Mouse (Mus musculus) embryonic facial prominence, embryonic 12.5 days (tissue): ENCODE results near the gene Tm4sf1. TPM values are rescaled to one million over a fixed set of nuclear protein-coding genes. Genes with fewer than 3 reads are reported as not detected.
A peak's percentile ranks its signal among the peaks of the same experiment; 100 is the strongest.

ENCODE experiments used
- ATAC-seq: fragments of 200-750 bp; cut with Nextera tagmentation; 2 replicates; pipeline ENCODE4 v1.8.0; 2017; ENCODE audit not compliant: insufficient number of reproducible peaks, insufficient read depth, low FRiP score, low TSS enrichment
- H3K27ac ChIP-seq: fragments of 300-500 bp; sonication (generic); 2 replicates; pipeline ENCODE4 v1.5.1; 2016; ENCODE audit warnings: mild to moderate bottlenecking
- H3K27me3 ChIP-seq: fragments of 300-500 bp; sonication (generic); 2 replicates; pipeline ENCODE4 v1.6.1; 2016; ENCODE audit warnings: mild to moderate bottlenecking, moderate library complexity
- H3K36me3 ChIP-seq: fragments of 300-500 bp; sonication (generic); 2 replicates; pipeline ENCODE4 v1.6.1; 2016; ENCODE audit warnings: mild to moderate bottlenecking
- H3K4me1 ChIP-seq: fragments of 300-500 bp; sonication (generic); 2 replicates; pipeline ENCODE4 v1.6.1; 2016
- H3K4me2 ChIP-seq: fragments of 300-500 bp; sonication (generic); replicated peaks from 2 replicates; pipeline ENCODE4 v1.6.1; 2016; ENCODE audit warnings: mild to moderate bottlenecking, moderate library complexity
- H3K4me3 ChIP-seq: fragments of 300-500 bp; sonication (generic); 2 replicates; pipeline ENCODE4 v1.5.1; 2016; ENCODE audit warnings: mild to moderate bottlenecking
- H3K9ac ChIP-seq: fragments of 300-500 bp; sonication (generic); 2 replicates; pipeline ENCODE4 v1.6.1; 2016; ENCODE audit warnings: mild to moderate bottlenecking, moderate library complexity
- H3K9me3 ChIP-seq: fragments of 300-500 bp; sonication (generic); 2 replicates; pipeline ENCODE4 v1.6.1; 2016; ENCODE audit warnings: mild to moderate bottlenecking, moderate library complexity
- WGBS: fragments of 180-500 bp; shearing (Covaris S2); methylation state at CpG from one replicate; pipeline ENCODE4 v1.1.7; 2016; 5-methylcytosine and 5-hydroxymethylcytosine counted together
- polyA plus RNA-seq: library from polyadenylated mRNA; unstranded; fragments of >200 nt; fragmentation: Nextera tagmentation; extraction: Ambion mirVana; gene quantifications from 2 replicates; pipeline ENCODE4 v1.2.1, GENCODE M21; 2016

Gene Tm4sf1
- 21.3 and 21.7 TPM in 2 replicates for polyA plus RNA-seq

DNA sequence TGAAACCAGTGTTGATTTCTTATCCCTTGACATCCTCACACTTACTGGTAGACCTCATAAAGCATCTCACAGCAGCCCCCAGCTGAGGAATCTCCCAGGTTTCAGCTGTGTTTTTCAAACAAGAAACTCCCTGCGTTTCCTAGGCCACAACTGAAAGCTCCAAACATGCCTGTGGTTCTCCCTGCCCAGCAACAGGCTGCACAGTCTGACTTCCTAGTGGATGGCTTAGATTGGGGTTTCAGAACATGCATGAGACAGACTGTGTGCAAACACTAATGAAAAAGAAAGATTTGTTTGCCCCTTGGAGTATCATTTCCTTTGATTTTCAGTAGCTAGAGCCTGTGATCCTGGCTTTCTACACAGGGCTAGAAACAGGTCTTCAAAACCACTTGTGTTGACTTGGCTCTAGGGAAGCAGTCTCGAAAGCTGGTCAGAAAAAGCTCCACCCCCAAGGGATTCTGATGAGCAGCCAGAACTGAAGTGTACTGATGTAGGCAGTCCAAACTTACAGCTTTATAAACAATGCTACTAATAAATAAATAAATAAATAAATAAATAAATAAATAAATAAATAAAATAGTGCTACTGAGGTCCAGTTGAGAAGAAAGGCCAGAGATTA is at the start of gene Tm4sf1:
Tm4sf1 (minus strand) TSS at position 68 of the 619 bp plus-strand sequence.
- H3K4me3 ChIP-seq, result no peak within 1 kb of the TSS
- no peak for ATAC-seq
- peaks cover 16% of the 10 kb centered on the region; the same call in 1 of the 2 replicates for H3K4me1 ChIP-seq
- no peaks in the 10 kb centered on the region for H3K27me3 ChIP-seq
- H3K9ac ChIP-seq, result no peak within 1 kb of the TSS
- 64% methylated on average over 2 of the region's 2 CpGs for WGBS
- H3K27ac ChIP-seq, result peak within 1 kb of the TSS; percentile 52; the same call in 1 of the 2 replicates
- no peaks in the 10 kb centered on the region for H3K36me3 ChIP-seq
- H3K4me2 ChIP-seq, result no peak within 1 kb of the TSS
- no peaks in the 10 kb centered on the region for H3K9me3 ChIP-seq

DNA sequence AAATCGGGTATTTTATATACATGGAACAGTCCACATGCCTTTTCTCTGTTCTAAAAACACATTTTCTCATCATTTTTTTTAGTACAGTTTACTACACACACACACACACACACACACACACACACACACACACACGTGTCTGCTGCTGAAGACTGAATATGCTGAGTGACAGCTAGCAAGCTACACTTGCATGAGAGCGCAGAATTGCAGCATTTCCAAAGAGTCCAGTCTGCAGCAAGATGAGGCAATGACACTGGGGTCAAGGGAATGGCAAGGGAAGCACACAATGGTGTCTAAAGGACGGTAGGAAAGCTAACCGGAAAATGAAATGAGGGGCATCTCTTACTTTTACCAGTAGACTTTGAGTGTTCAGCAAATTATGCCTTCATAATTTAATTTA is 43.0 kb upstream of the Tm4sf1 start:
- H3K9me3 ChIP-seq, result no peaks in the 10 kb centered on the region
- no peaks in the 10 kb centered on the region for H3K36me3 ChIP-seq
- no peak overlapping the region for H3K4me2 ChIP-seq
- H3K27me3 ChIP-seq, result no peaks in the 10 kb centered on the region
- H3K4me1 ChIP-seq, result no peaks in the 10 kb centered on the region
- H3K4me3 ChIP-seq, result no peak overlapping the region
- no peak overlapping the region for H3K9ac ChIP-seq
- no peak for ATAC-seq
- 67% methylated on average over 5 of the region's 5 CpGs for WGBS
- no peak overlapping the region for H3K27ac ChIP-seq

DNA sequence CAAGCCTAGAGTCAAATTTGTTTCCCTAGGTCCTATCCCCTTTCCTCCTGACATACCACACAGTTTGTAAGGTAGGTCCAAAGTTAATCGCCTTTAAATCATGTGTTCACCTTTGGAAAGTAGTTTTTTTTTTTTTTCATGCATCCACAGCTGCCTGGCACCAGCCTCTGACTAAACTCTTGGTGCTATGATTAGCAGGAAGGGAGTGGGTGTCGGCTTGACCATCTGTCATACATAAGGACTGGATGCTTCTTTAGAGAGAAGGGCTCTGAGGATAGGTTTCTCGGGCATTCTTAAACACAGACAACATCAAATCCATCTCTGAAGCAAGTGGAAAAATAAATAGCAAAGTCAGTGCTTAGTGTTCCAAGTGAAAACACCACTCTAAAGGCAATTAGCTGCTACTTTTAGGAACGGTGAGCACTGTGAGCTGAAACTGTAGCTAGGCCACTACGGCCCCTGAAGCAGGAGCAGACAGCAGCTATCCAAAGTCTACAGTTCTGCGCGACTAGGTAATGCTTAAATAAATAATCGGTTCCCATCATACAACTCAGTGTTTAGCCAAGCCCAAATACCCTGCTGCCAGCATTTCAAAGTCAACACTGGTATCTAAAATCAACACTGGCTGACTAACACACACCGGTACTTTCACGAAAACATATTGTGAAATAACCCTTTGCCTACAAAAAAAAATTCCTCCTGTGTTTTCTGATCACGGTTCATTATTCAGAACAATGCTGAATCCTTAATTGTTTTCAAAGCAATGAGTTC is 42.2 kb upstream of the Tm4sf1 start:
- Histone ChIP-seq H3K9ac (no peak overlapping the region), H3K36me3 (no peaks in the 10 kb centered on the region), H3K9me3 (no peaks in the 10 kb centered on the region), H3K4me1 (no peaks in the 10 kb centered on the region), H3K27me3 (no peaks in the 10 kb centered on the region), H3K4me2 (no peak overlapping the region), H3K27ac (no peak overlapping the region), H3K4me3 (no peak overlapping the region)
- WGBS, result 58% methylated on average over 11 of the region's 11 CpGs
- ATAC-seq, result no peak

DNA sequence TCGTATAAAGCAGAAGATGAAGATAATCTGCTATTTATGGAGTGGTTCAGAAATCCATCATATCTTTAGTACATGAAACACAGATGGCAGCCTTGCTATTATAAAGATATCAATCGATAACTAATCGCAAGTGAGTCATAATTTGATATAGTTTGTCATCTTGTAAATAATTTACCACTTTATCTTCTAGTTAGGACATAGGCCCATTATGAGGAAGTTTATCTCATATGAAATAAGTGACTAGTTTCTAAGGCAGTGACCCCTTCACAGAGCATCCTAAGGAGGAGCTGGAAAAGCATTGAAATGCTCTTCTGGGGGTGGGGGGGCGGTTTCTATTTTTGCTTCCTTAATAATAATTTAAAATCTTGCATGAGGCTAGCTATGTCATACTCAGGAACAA is 41.2 kb upstream of the Tm4sf1 start:
- Histone ChIP-seq H3K27me3 (no peaks in the 10 kb centered on the region), H3K4me2 (no peak overlapping the region), H3K4me1 (no peaks in the 10 kb centered on the region), H3K4me3 (no peak overlapping the region), H3K27ac (no peak overlapping the region), H3K36me3 (no peaks in the 10 kb centered on the region), H3K9ac (no peak overlapping the region), H3K9me3 (no peaks in the 10 kb centered on the region)
- 90% methylated on average over 4 of the region's 4 CpGs for WGBS
- ATAC-seq, result no peak

DNA sequence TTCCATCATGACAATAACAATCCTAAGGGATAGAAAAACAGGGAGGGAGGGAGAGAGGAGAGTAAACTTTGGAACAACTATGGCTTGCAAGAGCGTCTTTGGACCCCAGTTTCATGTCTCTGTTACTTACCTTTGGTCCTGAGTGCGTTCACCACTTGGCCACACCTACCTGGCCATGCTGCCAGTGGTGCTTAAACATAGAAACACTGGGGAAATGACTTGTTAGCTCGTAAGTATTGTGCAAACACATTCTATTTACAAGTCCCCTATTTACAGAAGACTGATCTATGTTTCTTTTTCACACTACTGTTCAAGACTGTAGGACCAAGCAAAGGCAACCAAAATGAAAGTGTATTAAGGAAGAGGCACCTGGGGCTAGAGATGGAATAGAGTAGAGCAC is 39.5 kb upstream of the Tm4sf1 start:
- no peaks in the 10 kb centered on the region for H3K27me3 ChIP-seq
- H3K9ac ChIP-seq, result no peak overlapping the region
- ATAC-seq, result no peak
- H3K36me3 ChIP-seq, result no peaks in the 10 kb centered on the region
- WGBS, result 77% methylated on average over 3 of the region's 3 CpGs
- no peak overlapping the region for H3K27ac ChIP-seq
- H3K4me3 ChIP-seq, result no peak overlapping the region
- no peaks in the 10 kb centered on the region for H3K9me3 ChIP-seq
- no peak overlapping the region for H3K4me2 ChIP-seq
- no peaks in the 10 kb centered on the region for H3K4me1 ChIP-seq

DNA sequence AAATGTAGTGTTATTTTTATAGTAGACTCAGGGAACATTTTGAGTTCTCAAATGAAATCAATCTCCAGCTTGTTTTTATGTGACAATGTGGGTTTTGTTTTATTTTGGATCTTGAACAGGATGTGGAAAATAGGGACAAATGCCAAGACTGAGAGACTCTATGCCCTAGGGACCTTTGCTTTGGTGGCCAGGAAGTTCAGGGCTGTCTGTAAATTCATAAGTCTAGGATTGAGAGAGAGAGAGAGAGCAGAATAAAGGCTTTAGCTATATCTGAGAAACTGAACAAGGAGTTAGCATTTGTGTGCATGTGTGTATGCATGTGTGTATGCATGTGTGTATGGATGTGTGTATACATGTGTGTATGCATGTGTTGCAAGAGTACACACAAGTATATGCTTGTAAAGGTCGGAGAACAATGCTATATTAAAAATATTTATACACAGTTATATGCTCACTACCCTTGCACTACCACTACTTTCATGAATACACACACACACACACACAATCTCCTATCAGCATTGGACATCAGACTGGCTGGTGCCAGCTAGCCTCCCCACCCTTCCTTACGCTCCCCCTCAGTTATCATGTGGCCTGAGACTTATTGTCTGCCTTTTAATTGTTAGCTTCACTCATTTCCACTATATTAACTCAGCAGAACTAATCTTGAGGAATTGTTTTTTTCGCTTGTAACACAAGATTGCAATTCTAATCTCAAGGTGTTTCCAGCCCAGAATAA is 33.5 kb upstream of the Tm4sf1 start:
- Histone ChIP-seq H3K4me3 (no peak overlapping the region), H3K9me3 (no peaks in the 10 kb centered on the region), H3K27ac (no peak overlapping the region), H3K36me3 (no peaks in the 10 kb centered on the region), H3K9ac (no peak overlapping the region), H3K4me2 (no peak overlapping the region), H3K27me3 (no peaks in the 10 kb centered on the region), H3K4me1 (no peaks in the 10 kb centered on the region)
- ATAC-seq, result no peak
- WGBS, result 79% methylated on average over 3 of the region's 3 CpGs

DNA sequence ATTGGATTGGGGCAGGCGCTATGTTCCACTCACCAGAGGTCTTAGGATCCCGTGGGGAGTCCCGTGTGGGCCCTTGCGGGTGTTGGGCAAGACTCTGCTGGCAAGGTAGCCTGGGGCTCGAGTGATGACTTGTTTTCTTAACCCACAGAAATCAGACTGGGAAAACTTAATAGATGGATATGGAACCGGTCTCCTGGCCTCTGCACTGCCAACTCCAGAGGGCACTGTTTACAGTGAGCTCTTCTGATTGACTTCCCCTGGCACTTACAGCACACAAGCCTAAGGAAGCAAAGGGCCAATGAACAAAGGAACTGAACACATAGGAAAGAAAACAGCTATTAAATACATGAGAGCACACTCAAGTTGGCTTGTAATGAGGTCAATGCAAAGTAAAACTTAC is 26.2 kb upstream of the Tm4sf1 start:
- no peak overlapping the region for H3K4me3 ChIP-seq
- 84% methylated on average over 6 of the region's 6 CpGs for WGBS
- H3K9me3 ChIP-seq, result no peaks in the 10 kb centered on the region
- no peaks in the 10 kb centered on the region for H3K36me3 ChIP-seq
- no peaks in the 10 kb centered on the region for H3K27me3 ChIP-seq
- ATAC-seq, result no peak
- H3K9ac ChIP-seq, result no peak overlapping the region
- H3K4me2 ChIP-seq, result no peak overlapping the region
- no peak overlapping the region for H3K27ac ChIP-seq
- H3K4me1 ChIP-seq, result no peaks in the 10 kb centered on the region

DNA sequence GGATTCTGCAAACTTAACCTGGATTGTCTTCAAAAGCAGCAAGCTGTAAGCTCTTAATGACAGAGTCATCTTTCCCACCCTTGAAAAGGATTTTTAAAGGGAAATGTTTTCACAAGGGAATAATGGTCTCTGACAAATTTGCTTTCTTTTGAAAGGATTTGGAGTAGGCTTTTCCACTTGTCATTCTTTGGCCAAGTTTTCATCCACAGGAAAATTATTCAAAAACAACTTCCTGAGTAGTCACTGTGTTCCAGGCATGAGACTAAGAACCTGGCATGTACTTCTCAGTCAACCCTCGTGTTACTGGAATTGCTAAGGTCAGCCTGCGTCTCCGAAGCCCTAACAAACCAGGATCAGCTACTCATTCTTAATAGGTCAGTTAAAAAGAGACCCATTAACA is 5.3 kb upstream of the Tm4sf1 start:
- H3K27ac ChIP-seq, result no peak overlapping the region
- H3K4me1 ChIP-seq, result peaks cover 16% of the 10 kb centered on the region; the same call in 1 of the 2 replicates
- H3K4me3 ChIP-seq, result no peak overlapping the region
- 65% methylated on average over 3 of the region's 3 CpGs for WGBS
- no peak overlapping the region for H3K4me2 ChIP-seq
- no peak overlapping the region for H3K9ac ChIP-seq
- H3K36me3 ChIP-seq, result no peaks in the 10 kb centered on the region
- H3K27me3 ChIP-seq, result no peaks in the 10 kb centered on the region
- H3K9me3 ChIP-seq, result no peaks in the 10 kb centered on the region
- no peak for ATAC-seq

DNA sequence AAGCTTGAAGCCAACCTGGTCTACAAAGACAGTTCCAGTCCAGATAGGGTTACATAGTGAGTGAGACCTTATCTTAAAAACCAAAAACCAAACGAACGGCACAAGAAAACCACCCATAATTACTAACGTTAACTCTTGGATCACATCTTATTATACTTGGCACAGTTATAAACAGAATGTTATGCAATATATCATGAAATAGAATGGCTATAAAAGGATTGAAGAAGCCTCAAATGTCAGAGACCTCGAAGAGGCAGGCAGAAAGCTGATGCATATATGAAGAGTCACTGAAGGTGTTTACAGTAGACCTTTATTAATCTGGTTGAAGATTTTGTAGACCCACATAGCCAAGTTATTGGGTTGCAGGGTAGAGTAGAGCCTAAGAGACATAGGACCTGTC is 3.8 kb upstream of the Tm4sf1 start:
- WGBS, result 69% methylated on average over 4 of the region's 4 CpGs
- no peak overlapping the region for H3K4me3 ChIP-seq
- H3K4me1 ChIP-seq, result peaks cover 16% of the 10 kb centered on the region; the same call in 1 of the 2 replicates
- H3K9ac ChIP-seq, result no peak overlapping the region
- no peak for ATAC-seq
- no peak overlapping the region for H3K27ac ChIP-seq
- H3K9me3 ChIP-seq, result no peaks in the 10 kb centered on the region
- no peak overlapping the region for H3K4me2 ChIP-seq
- H3K36me3 ChIP-seq, result no peaks in the 10 kb centered on the region
- no peaks in the 10 kb centered on the region for H3K27me3 ChIP-seq

DNA sequence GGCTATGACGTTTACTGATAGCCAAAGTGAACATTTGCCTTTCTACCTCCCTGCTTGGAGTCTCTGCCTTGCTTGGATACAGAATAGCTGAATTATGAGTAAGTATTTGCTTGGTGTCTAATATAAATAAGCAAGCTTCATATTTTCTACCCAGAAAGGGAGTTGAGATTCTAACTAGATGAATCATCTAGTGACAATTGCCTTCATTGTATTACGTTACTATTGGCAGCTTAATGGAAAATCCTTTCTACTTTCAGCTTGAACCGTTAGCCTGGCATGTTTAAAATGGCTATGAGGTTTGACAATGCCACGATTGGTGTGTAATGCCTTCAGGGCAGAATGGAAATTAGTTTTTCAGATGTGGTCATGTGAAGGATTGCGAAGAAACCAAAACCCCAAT is 2.7 kb upstream of the Tm4sf1 start:
- ATAC-seq, result no peak
- H3K4me2 ChIP-seq, result no peak overlapping the region
- H3K27ac ChIP-seq, result peak overlapping the region; percentile 54; the same call in 1 of the 2 replicates
- WGBS, result 42% methylated on average over 5 of the region's 5 CpGs
- H3K9ac ChIP-seq, result no peak overlapping the region
- no peaks in the 10 kb centered on the region for H3K27me3 ChIP-seq
- H3K9me3 ChIP-seq, result no peaks in the 10 kb centered on the region
- H3K36me3 ChIP-seq, result no peaks in the 10 kb centered on the region
- peaks cover 16% of the 10 kb centered on the region; the same call in 1 of the 2 replicates for H3K4me1 ChIP-seq
- H3K4me3 ChIP-seq, result no peak overlapping the region

DNA sequence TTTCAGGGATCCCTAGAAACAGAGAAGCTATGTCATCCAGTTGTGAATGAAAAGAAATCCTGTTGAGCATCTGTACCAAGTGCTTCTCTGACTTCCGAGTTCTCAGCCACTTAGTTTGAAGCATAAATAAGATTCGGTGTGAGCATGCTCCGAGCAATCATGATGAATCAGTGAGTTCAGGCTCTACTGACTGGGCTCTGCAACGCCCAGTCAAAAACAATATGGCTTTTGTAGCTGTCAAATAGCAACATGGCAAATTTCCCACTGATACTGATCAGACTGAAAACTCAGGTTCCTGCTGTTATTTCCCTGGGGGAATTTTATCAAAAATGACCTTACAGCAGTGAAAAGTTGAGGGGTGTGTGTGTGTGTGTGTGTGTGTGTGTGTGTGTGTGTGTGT is 2.3 kb upstream of the Tm4sf1 start:
- WGBS, result 36% methylated on average over 4 of the region's 4 CpGs
- no peaks in the 10 kb centered on the region for H3K36me3 ChIP-seq
- no peak overlapping the region for H3K4me2 ChIP-seq
- H3K27me3 ChIP-seq, result no peaks in the 10 kb centered on the region
- no peaks in the 10 kb centered on the region for H3K9me3 ChIP-seq
- peak overlapping the region; percentile 54; the same call in 1 of the 2 replicates for H3K27ac ChIP-seq
- H3K9ac ChIP-seq, result no peak overlapping the region
- H3K4me1 ChIP-seq, result peaks cover 16% of the 10 kb centered on the region; the same call in 1 of the 2 replicates
- no peak for ATAC-seq
- H3K4me3 ChIP-seq, result no peak overlapping the region
